Mouse (Mus musculus) large intestine, adult 2 months (tissue): ENCODE results near the gene Myo18a. TPM values are rescaled to one million over a fixed set of nuclear protein-coding genes. Genes with fewer than 3 reads are reported as not detected.

ENCODE experiments used
- DNase-seq: peaks from one replicate; pipeline ENCODE4 v3.0.0-alpha.2; 2012; ENCODE audit warnings: low read depth, low spot score
- WGBS: fragments of 180-500 bp; shearing (Covaris S2); methylation state at CpG from one replicate; pipeline ENCODE4 v1.1.7; 2018; 5-methylcytosine and 5-hydroxymethylcytosine counted together
- polyA plus RNA-seq: library from polyadenylated mRNA; depleted of rRNA; stranded (reverse); fragments of >200 nt; gene quantifications from 2 replicates; pipeline ENCODE4 v1.2.3, GENCODE M21; 2012

Myo18a gene
- polyA plus RNA-seq, 1 experiment, result 69.0 TPM

- WGBS, result 29% methylated on average over 2 of the region's 2 CpGs
- no peak for DNase-seq
These were observed 126.4 kb downstream of the Myo18a start for GRCm38 (mm10) chr11:77889484-77889883.

DNA sequence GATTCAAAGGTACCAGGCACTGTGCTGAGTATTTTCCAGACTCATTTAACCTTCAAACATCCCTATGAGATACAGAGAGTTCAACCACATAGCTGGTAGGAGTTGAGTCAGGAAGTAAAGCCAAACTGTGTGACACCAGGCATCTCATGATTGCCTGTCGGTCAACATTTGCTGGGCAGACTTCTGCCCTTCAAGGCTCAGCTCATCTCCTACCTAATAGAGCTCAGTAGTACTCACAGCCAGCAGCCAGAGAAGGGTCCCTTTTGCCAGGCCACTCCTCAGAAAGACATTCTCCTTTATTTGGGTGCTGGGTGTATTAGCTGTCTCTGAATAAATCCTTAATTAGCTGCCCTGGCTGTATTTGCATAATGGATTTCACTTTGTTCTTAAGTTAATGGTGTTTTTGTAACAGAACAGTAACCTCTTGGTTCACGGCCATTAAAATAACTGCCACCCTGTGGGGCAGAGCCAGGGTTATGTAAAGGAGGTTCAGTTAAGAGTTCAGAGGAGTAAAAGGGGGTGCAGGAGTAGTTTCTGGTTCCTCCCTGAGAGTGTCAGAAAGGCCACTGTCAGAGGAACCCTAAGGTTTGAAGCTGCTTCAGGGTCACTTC lies 127.7 kb downstream of the Myo18a start:
- no peak for DNase-seq
- WGBS, result 84% methylated on average over 2 of the region's 2 CpGs

DNA sequence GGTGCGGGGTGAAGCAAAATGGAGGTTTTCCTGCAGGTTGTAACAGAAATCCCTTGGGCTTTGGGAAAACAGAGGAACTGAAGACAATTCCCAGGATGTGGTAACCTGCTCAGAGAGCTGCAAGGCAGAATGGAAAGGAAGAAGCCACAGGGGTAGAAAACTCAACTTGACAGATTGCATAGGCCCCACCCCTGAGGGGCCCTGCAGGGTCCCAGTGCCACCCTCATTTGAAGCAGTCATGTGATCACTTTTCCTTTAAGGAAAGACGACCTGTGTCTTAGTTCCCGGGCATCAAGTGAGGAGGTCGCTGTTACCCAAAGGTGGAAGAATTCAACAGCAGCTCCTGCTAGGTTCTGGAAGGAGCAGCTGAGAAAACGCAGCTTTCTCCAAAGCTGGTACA lies 129.8 kb downstream of the Myo18a start:
- DNase-seq, result no peak
- 47% methylated on average over 5 of the region's 5 CpGs for WGBS

- 65% methylated on average over 6 of the region's 6 CpGs for WGBS
These were observed 130.2 kb downstream of the Myo18a start for GRCm38 (mm10) chr11:77893283-77893682.

DNA sequence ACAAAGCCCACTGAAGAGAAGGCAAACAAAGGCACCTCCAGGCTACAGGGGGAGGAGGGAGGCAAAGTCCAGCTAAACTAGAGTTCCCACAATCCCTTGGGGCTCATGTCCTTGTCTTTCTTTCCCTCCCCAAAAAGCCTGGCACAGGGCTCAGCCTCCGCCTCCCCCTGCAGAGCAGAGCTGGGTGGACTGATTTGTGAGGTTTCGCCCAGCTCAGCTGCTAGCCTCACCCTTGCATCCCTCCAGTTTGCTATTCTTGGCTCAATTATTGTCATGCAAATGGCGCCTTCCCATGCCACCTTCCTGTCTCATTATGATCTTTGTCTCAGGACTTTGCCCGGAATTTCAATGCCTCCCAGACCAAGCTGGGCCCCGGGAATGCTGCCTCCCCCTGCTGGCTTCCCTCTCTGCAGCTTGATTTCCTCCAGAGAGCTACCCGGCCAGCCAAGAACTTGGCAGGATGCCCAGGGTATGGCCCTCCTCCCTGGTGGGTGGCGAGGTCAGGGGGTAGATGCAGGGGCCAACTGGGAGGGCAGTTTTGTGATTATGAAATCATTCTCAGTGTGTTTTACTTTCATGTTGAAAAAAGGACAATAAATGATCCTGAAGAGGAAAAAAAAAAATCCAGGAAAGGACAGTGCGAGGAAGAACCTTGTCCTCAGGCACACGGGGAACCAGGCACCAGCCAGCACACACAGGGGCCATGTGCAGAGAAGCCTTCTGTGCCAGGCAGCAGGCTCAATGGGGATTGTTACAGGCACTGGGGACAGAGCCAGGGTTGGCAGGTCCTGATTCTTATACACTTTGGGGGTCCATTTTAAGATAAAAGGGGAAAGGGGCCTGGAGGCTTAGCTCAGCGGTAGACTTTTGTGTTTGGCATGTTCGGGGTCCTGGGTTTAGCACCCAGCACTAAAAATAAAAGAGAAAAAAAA lies 131.0 kb downstream of the Myo18a start, which contains the start of gene Pipox:
Gene Pipox (minus strand): TSS at position 310 of the 932 bp plus-strand sequence.
- WGBS, result 17% methylated on average over 11 of the region's 11 CpGs
- peak; percentile 56 for DNase-seq

More at GRCm38 (mm10) chr11:77893283-77893682, 130.2 kb downstream of the Myo18a start:
- DNase-seq, result no peak

DNA sequence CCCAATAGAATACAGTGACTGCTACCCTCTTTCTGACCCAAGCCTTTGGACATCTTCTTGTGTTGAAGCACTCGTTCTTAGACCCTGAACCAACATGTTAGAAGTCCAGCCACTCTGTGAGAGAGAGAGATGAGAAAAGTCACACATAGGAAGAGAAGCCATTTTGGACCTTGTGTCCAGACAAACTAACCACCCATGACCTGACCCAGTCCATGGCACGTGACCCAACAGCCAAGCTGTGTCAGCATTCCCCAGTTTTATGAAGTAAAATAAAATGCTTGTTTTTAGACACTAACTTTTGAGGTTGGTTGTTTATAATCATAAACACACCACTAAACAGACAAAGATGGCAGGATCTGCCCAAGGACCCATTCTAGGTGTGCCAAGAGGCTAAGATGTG lies 131.9 kb downstream of the Myo18a start:
- no peak for DNase-seq
- 83% methylated on average over 2 of the region's 2 CpGs for WGBS

DNA sequence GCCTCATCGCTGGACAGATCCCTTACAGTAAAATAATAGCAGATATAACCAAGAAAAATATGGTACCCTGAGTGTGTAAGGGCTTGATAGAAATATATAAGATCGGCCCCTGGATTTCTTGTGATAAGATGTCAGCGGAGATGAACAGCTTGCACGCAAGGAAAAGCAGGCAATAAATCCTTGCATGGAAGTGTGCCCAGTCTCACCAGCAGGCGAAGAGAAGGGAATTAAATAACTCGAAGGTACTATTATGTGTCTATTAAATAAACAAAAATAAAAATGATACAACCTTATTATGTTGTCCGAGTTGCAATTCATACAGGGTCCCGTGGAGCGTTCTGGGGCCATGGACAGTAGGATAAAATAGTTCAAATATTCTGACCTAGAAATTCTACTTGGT lies 133.0 kb downstream of the Myo18a start:
- peak; percentile 13 for DNase-seq
- 22% methylated on average over 9 of the region's 9 CpGs for WGBS

GRCm38 (mm10) chr11:77896480-77896819 lies 133.4 kb downstream of the Myo18a start:
- DNase-seq, result no peak
- 51% methylated on average over 6 of the region's 6 CpGs for WGBS

GRCm38 (mm10) chr11:77896820-77897805 lies 134.1 kb downstream of the Myo18a start:
- WGBS, result 48% methylated on average over 23 of the region's 23 CpGs
- no peak for DNase-seq

- 82% methylated on average over 3 of the region's 3 CpGs for whole genome bisulfite sequencing
- no peak for DNase-seq
These were observed 137.1 kb downstream of the Myo18a start for GRCm38 (mm10) chr11:77900187-77900586.

GRCm38 (mm10) chr11:77900696-77901095 lies 137.7 kb downstream of the Myo18a start:
- WGBS, result 70% methylated on average over 4 of the region's 4 CpGs
- DNase-seq, result no peak

GRCm38 (mm10) chr11:77901366-77901765 lies 138.3 kb downstream of the Myo18a start:
- DNase-seq, result no peak
- WGBS, result 56% methylated on average over 5 of the region's 5 CpGs

DNA sequence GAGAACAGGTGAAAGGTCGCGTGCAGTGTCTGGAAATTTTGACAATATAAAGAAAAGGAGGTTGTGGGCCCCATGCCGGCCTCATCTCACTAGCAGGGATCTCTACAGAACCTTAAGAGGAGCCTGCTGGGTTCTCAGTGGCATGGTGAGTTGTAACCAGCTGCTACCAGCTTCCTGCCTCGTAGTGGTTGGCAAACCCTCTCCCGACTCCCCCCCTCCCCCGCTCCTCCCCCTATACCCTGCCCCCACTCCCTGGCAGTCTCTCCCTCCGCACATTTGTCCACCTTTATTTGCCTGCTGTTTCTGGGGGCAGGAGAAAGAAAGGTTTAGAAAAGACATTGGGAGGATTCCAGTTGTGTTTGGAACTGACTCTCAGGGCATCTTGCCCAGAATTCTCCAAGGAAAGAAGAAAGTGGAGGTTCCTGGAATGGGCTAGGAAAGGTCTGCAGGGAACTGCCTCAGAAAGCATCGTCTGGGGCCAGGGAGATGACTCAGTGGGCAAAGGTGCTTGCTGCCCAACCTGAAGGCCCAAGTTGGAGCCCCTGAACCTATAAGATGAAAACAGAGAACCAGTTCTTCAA lies 138.8 kb downstream of the Myo18a start:
- DNase-seq, result no peak
- 48% methylated on average over 8 of the region's 8 CpGs for WGBS

GRCm38 (mm10) chr11:77903761-77904160 lies 140.7 kb downstream of the Myo18a start:
- no peak for DNase-seq
- 53% methylated on average over 3 of the region's 3 CpGs for WGBS

- no peak for DNase-seq
- 40% methylated on average over 1 of the region's 1 CpGs for WGBS
These were observed 141.7 kb downstream of the Myo18a start for GRCm38 (mm10) chr11:77904707-77905106.

DNA sequence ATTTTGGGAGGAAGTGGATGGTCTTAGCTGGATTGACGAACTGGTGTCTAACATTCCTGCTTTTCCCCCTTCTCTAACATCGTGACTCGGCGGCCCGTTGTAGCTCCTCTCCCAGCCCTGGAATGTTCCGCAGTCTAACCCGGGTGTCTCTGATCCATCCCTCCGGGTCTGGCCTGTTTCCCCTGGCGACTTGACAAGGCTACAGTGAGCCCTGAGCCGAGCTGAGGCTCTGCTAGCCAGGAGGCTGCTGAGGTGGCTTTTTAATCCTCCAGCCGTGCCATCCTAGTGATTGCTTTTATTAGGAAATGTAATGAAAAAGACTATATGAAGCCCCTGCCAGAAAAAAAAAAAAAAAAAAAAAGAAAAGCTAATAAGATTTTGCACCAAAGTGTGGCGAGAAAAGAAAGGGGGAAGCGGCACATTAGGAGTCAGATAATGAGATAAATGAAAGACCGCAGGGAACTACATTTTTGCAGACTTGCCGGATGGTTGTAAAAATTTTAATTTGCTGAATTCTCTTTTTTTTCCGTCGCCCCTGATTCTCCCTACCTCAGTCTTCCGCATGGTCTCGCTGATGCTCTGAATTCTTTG lies 143.1 kb downstream of the Myo18a start:
- 41% methylated on average over 19 of the region's 19 CpGs for WGBS
- no peak for DNase-seq

DNA sequence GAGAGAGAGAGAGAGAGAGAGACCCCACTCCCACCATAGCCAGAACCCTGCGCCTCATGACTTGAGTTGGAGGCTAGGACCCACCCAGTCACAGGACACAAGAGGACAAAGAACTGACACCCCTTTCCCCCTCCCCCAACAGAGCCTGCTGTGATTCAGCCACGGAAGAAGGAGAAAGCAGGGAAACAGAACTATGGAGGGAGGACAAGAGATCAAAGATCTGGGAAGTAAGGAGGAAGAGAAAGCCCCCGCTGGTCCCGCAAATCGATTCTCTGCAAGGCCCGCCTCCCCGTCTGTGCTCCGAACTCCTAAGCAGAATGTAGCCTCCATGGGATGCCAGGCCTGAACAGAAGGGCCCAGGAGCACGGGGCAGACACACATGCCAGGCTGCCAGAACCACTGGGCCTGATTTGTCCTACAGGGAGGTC lies 143.7 kb downstream of the Myo18a start:
- WGBS, result 22% methylated on average over 9 of the region's 9 CpGs

DNA sequence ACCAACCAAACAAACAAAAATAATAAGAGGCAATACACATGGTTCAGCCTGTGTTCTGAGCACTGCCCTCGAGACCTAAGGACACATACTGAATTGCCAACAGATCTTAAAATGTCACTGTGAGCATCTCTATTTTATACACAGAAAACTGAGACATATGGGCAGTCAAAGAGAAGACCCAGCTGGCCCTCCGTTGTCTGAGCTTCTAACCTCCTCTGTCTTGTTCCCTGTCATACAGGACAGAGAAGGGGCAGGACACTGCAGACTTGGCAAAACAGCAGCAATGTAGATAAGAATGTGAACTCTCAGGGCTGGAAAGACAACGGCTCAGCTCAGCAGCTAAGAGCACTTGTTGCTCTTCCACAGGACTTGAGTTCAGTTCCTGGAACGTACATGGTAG lies 145.4 kb downstream of the Myo18a start:
- no peak for DNase-seq
- WGBS, result 48% methylated on average over 4 of the region's 4 CpGs

More for the DNA sequence above, 143.7 kb downstream of the Myo18a start:
- DNase-seq, result no peak

- no peak for DNase-seq
- 33% methylated on average over 5 of the region's 5 CpGs for WGBS
These were observed 146.3 kb downstream of the Myo18a start for GRCm38 (mm10) chr11:77909376-77909775.
